Mouse (Mus musculus) thymus, adult 2 months (tissue): Measurements from ENCODE around the gene Ctsh.

ENCODE experiments used
- CTCF ChIP-seq: fragments of 200-500 bp; IDR thresholded peaks from 2 replicates; pipeline ENCODE4 v1.5.1; 2012; ENCODE audit warnings: mild to moderate bottlenecking, control low read depth, low read length, moderate library complexity, borderline replicate concordance; ENCODE audit not compliant: control insufficient read depth, poor library complexity, insufficient read depth; ENCODE audit errors: extremely low read depth
- POLR2A ChIP-seq: fragments of 200-500 bp; IDR thresholded peaks from 2 replicates; pipeline ENCODE4 v1.6.1; 2012; ENCODE audit warnings: mild to moderate bottlenecking, low read length, control low read depth, moderate library complexity; ENCODE audit not compliant: control insufficient read depth, poor library complexity, insufficient read depth; ENCODE audit errors: extremely low read depth

- TF ChIP-seq POLR2A (no peak), CTCF (no peak)
Observed at GRCm38 (mm10) chr9:90082992-90083391, 29.0 kb downstream of the Ctsh start.
